Mouse (Mus musculus) megakaryocyte, embryonic 14.5 days (primary cell): ENCODE results near the gene Rnf150.

Experiments used
- FLI1 ChIP-seq: IDR thresholded peaks from 2 replicates; pipeline ENCODE4 v1.6.1; 2012; ENCODE audit warnings: low read length, inconsistent platforms, mixed read lengths
- GATA1 ChIP-seq: IDR thresholded peaks from 3 replicates; pipeline ENCODE4 v1.6.1; 2012; ENCODE audit warnings: mixed read lengths, low read length, inconsistent platforms, borderline replicate concordance

- no peak for TF ChIP-seq FLI1
- no peak for TF ChIP-seq GATA1
Measured at GRCm38 (mm10) chr8:82843697-82844096, 19.5 kb upstream of the Rnf150 start.
